Mouse (Mus musculus): ENCODE measurements around the gene Cyp2b9.
"Not testable (repeated sequence)": the region's sequence is repeated elsewhere in the genome, so short reads cannot be mapped to it uniquely, and the experiment has no call there.

Cyp2b9 gene

DNA sequence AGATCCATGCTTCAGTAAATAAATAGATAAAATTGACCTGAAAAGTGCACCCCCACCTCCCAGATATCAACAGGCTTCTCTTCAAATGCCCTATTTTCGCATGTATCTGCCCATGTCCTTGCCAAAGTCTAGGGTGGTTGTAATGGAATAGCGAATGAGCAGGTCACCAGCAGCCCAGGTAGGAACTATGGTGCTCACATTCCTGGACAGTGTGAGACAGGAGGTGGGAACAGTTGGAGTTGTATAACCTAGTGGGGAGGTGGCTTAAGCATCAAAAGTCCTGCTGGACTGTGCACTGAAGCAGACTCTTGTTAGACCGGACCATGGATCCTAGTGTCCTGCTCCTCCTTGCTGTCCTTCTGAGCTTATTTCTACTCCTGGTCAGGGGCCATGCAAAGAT is at the start of gene Cyp2b9:
TSS of gene Cyp2b9 (plus strand) at position 301 of the 400 bp plus-strand sequence.
- not testable (repeated sequence) for DNase-seq (ENCODE audit: low spot score)

DNA sequence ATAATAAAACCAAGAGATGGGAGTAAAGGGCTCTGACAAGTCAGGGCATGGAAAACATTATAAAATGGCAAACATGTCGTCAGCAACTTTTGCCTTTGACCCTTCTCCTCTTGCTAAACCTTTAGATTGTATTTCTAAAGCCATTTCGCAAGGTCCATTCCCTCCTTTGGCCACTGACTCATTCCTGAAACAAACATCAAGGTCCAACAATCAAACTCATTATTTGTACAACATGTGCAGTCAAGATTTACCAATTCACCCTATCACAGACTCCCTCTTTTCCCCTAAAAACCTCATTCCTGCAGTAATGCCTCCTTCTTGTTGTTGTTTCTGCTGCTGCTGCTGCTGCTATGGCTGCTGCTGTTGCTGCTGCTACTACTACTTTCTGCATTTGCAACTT is 33.6 kb upstream of the Cyp2b9 start:
- DNase-seq (ENCODE audit: low spot score) = not testable (repeated sequence)

DNA sequence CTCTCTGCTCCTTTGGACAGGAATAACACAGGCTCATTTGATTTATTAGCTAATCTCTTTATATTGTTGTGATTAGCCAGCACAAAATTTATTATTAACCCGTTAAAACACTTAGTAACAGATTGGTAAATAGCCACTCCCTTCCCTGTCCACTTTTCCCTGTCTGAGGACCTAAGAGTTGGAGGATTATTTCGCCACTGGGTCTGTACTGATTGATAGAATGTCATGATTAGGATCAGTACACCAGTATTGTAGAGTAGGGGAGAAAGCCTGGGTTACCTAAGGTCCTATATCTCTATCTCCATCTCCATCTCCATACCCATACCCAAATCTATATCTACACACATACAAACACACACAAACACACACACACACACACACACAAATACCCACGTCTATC is 29.6 kb upstream of the Cyp2b9 start:
- DNase-seq (ENCODE audit: low spot score) = not testable (repeated sequence)

DNA sequence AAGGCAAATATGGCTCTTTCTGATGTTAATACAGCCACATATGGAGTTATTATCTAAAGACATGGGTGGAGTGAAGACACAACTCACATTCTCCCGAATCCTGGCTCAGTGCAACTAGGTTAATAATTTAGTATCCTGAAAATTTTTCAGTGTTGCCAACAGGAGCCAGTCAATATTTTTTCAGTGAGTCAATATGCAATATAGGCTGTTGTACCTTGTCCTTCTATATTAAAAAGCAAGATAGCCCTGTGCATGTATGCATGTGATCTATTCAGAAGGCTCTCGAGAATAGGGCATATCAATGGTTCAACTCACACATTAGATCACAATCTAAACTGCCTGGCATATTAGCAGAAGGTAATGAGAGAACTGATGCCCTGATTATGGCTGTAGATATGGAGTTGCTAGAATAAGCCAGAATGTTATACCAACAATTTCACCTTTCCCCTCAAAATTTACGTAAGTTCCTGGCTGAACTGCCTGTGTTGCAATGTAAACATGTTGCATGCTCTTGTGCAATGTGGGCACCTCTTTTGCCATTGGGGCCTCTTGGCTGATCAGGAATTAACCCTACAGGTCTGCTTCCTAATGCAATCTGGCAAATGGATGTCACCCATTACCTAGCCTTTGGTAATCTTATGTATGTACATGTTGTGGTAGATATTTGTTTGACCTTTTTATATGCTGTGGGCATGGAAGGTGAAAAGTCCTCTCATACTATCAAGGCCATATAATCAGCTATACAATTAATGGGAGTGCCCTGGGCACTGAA is 4.3 kb upstream of the Cyp2b9 start:
- DNase-seq (ENCODE audit: low spot score) = not testable (repeated sequence)

DNA sequence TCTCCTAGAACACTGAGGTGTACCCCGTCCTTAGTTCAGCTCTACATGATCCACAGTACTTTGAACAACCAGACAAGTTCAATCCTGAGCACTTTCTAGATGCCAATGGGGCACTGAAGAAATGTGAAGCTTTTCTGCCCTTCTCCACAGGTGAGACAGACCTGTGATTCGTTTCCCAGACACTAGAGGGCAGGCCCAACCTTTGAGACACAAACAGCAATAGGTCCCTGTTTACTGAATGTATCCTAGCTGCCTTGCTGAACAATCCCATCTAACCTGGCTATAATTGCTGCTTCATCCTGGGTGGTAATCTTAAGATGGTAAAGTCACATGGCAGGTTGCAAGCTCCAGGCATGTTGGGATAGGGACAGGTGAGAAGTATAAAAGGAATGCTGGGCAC is 27.9 kb downstream of the Cyp2b9 start:
- DNase-seq (ENCODE audit: low spot score) = no peak

DNA sequence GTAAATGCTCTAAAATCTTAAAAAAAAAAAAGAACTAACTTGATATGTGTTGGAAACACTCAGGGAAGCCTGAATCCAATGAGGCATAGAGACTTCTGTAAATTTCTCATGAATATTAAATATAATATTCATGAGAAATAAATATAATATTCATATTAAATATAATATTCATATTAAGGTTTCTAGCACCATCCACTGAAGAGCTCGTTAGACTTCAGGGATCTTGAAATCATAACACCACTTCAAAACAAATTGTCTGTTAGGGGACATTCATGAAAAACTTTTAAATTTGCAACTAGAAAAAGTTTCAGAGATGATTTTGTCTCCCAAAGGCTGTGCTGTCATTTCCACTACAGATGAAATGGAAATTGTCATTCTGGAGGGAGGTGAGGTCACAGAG is 86.8 kb downstream of the Cyp2b9 start, which contains the start of gene Vmn1r184:
TSS of gene Vmn1r184 (plus strand) at position 301 of the 400 bp plus-strand sequence.
- DNase-seq (ENCODE audit: low spot score) = not testable (repeated sequence)
